16 mouse cellular contexts compared by ENCODE assay signal in genomic region chr10:44611399-44611798, GRCm38 (mm10).
"Had no signal": no experiment of that assay in that cellular context is flagged by ENCODE, and none has a peak within 500 bp of the region (broad histone marks: within the 10 kb centered on the region; RNA-seq: fewer than 3 reads in every experiment).

No protein-coding gene starts in this region.

- H3K27me3 ChIP-seq: neural tube, embryonic 13.5 days; neural tube, embryonic 15.5 days; stomach, embryonic 15.5 days had no signal

- H3K9me3 ChIP-seq: neural tube, embryonic 13.5 days; neural tube, embryonic 15.5 days; stomach, embryonic 15.5 days had no signal

- H3K36me3 ChIP-seq: neural tube, embryonic 13.5 days; neural tube, embryonic 15.5 days; stomach, embryonic 15.5 days had no signal

- H3K4me1 ChIP-seq: neural tube, embryonic 13.5 days; neural tube, embryonic 15.5 days had no signal

- H3K27ac ChIP-seq: neural tube, embryonic 13.5 days; neural tube, embryonic 15.5 days; stomach, embryonic 15.5 days; stomach, postnatal 0 days had no signal

- H3K9ac ChIP-seq: neural tube, embryonic 13.5 days; neural tube, embryonic 15.5 days; stomach, embryonic 15.5 days had no signal

- H3K4me2 ChIP-seq: neural tube, embryonic 13.5 days; neural tube, embryonic 15.5 days; stomach, embryonic 15.5 days had no signal

- H3K4me3 ChIP-seq: neural tube, embryonic 13.5 days; neural tube, embryonic 15.5 days; stomach, embryonic 15.5 days had no signal

- DNase-seq: retina, postnatal 1 day; right cerebral cortex, adult 18-20 months; right cerebral cortex, postnatal 14 days; right cerebral cortex, postnatal 25 days; right cerebral cortex, postnatal 4 days; spleen, adult 18-20 months; thymus, adult 18-20 months; thymus, adult 2 months; thymus, postnatal 14 days; thymus, postnatal 25 days; thymus, postnatal 36 days; thymus, postnatal 4 days had no signal
